Mouse (Mus musculus): Measurements from ENCODE around the gene Mcoln1. TPM values are rescaled to one million over a fixed set of nuclear protein-coding genes. Genes with fewer than 3 reads are reported as not detected.

Mcoln1 gene
- 78.2 and 241 TPM in 2 replicates for polyA plus RNA-seq (2012; ENCODE audit: low replicate concordance)

DNA sequence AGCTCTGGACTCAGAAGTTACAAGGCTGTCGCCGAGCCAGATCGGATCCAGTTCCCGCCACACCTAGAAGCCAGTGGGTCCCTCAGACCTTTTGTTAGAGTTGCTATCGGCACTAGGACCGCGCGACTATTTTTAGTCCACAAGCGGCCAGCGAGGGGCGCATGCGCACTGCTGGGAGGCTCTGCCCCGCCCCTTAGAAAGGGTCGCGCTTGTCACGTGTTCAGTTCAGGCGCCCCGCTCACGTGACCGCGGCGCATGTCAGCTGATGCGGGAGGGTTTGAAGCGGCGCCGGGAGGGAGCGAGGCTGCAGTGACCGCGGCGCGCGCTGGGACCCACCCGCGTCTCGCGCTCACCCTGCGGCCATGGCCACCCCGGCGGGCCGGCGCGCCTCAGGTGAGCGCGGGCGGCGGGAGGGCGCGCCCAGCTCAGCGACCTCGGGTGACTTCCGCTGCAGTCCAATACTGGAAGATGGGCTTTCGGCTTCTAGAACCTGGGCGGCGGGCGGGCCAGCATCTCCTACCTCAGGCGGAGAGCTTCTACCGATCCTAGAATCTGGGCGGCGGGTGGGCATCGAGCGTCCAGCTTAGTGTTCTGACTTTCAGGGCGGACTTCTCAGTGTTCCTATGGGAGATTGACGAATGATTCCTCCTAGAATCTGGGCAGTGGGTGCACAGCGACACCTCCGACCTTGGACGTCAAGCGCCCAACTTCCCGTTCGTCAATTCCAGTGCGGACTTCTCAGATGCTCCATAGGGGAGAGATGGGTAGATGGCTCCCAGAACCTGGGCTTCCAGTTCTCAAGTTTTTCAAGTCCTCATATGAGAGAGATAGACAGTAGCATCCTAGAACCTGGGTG is at the start of gene Mcoln1:
Mcoln1 (plus strand) TSS at position 223 of the 856 bp plus-strand sequence.

DNA sequence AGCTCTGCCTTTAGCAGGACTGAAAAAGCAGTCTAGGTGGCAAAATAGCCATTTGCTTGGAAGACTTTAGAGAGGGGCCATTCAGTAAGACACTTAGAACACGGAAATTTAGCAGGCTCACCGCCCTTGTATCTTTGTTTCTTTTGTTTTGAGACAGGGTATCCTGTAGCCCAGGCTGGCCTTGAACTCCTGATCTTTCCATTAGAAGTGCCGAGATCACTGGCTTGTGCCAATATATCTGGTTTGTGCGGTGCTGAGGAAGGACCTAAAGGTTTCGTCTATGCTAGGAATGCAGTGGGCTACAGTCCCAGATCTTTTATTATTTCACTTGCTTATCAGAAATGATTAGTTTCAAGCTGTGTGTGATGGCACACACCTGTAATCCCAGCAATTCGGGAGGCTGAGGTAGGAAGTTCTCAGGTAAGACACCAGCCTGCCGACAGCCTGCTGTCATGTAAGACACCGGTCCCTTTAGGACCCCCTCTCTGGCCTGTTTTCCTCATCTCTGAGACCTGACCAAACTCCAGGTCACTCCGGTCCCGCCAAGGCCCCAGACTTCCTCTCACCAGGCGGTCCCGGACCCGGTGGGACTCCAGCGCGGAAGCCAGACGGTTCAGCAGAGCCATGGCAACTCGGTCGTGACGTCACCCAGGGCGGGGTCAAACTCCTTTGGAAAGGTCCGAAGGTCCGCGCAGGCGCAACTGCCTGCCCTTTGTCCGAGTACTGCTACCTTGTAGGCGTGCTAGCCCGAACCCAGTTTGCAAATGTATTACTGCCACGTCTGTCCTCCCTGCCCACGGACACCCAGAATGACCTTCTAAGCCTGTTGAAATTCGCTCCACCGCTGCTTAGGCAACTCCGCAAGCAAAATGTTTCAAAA is 33.0 kb upstream of the Mcoln1 start, which contains the start of gene Pex11g:
Pex11g (minus strand) TSS at position 675 of the 880 bp plus-strand sequence.

GRCm38 (mm10) chr8:3470562-3470961 is 29.7 kb upstream of the Mcoln1 start, which contains the start of gene Tex45:
Gene Tex45, plus strand, starts transcription at chr8:3470862.

GRCm38 (mm10) chr8:3492901-3493844 is 7.1 kb upstream of the Mcoln1 start, which contains the start of gene Zfp358:
Gene Zfp358, plus strand, starts transcription at chr8:3493138.

GRCm38 (mm10) chr8:3515260-3515671 is 15.0 kb downstream of the Mcoln1 start, which contains the start of gene Pnpla6:
Gene Pnpla6, plus strand, starts transcription at chr8:3515384.

Other genes starting within 250 kb of the Mcoln1 start
- gene Insr, start 220.8 kb upstream of the Mcoln1 start, polyA plus RNA-seq (2012; ENCODE audit: low replicate concordance) = 3.3 and 3.8 TPM in 2 replicates
- gene A430078G23Rik, start 147.0 kb upstream of the Mcoln1 start, polyA plus RNA-seq (2012; ENCODE audit: low replicate concordance) = 1.9 and 2.8 TPM in 2 replicates
- 28.5 and 65.0 TPM in 2 replicates for gene Arhgef18, start 107.5 kb upstream of the Mcoln1 start, polyA plus RNA-seq (2012; ENCODE audit: low replicate concordance)
- gene Pex11g, start 32.8 kb upstream of the Mcoln1 start, polyA plus RNA-seq (2012; ENCODE audit: low replicate concordance) = 0.23 and 0.54 TPM in 2 replicates
- not detected in 2 replicates for gene Tex45, start 29.6 kb upstream of the Mcoln1 start, polyA plus RNA-seq (2012; ENCODE audit: low replicate concordance)
- 3.4 and 6.5 TPM in 2 replicates for gene Zfp358, start 7.3 kb upstream of the Mcoln1 start, polyA plus RNA-seq (2012; ENCODE audit: low replicate concordance)
- gene Pnpla6, start 14.9 kb downstream of the Mcoln1 start, polyA plus RNA-seq (2012; ENCODE audit: low replicate concordance) = 21.4 and 33.0 TPM in 2 replicates
- 0.19 TPM in 1 of 2 replicates, not detected in the other for gene C330021F23Rik, start 67.5 kb downstream of the Mcoln1 start, polyA plus RNA-seq (2012; ENCODE audit: low replicate concordance)
- gene Camsap3, start 86.8 kb downstream of the Mcoln1 start, polyA plus RNA-seq (2012; ENCODE audit: low replicate concordance) = 0.42 and 0.58 TPM in 2 replicates
- 27.6 and 38.9 TPM in 2 replicates for gene Xab2, start 120.9 kb downstream of the Mcoln1 start, polyA plus RNA-seq (2012; ENCODE audit: low replicate concordance)
- gene Pet100, start 121.1 kb downstream of the Mcoln1 start, polyA plus RNA-seq (2012; ENCODE audit: low replicate concordance) = 10.9 and 50.5 TPM in 2 replicates
- not detected in 2 replicates for gene Pcp2, start 125.1 kb downstream of the Mcoln1 start, polyA plus RNA-seq (2012; ENCODE audit: low replicate concordance)
- gene Stxbp2, start 130.5 kb downstream of the Mcoln1 start, polyA plus RNA-seq (2012; ENCODE audit: low replicate concordance) = 95.4 and 315 TPM in 2 replicates
- gene Retn, start 155.3 kb downstream of the Mcoln1 start, polyA plus RNA-seq (2012; ENCODE audit: low replicate concordance) = not detected in 2 replicates
- 0.11 and 0.24 TPM in 2 replicates for gene Mcemp1, start 165.3 kb downstream of the Mcoln1 start, polyA plus RNA-seq (2012; ENCODE audit: low replicate concordance)
- not detected in 2 replicates for gene Fcor, start 171.9 kb downstream of the Mcoln1 start, polyA plus RNA-seq (2012; ENCODE audit: low replicate concordance)
- gene Trappc5, start 175.8 kb downstream of the Mcoln1 start, polyA plus RNA-seq (2012; ENCODE audit: low replicate concordance) = 10.8 and 16.4 TPM in 2 replicates
- 5.4 and 22.4 TPM in 2 replicates for gene Fcer2a, start 193.7 kb downstream of the Mcoln1 start, polyA plus RNA-seq (2012; ENCODE audit: low replicate concordance)
- 0.17 TPM in 1 of 2 replicates, not detected in the other for gene Clec4g, start 220.2 kb downstream of the Mcoln1 start, polyA plus RNA-seq (2012; ENCODE audit: low replicate concordance)
- 0.44 and 0.52 TPM in 2 replicates for gene Cd209a, start 248.5 kb downstream of the Mcoln1 start, polyA plus RNA-seq (2012; ENCODE audit: low replicate concordance)